Mouse (Mus musculus) layer of hippocampus, adult 8-10 months (tissue): Measurements from ENCODE around the gene Marveld3. TPM values are rescaled to one million over a fixed set of nuclear protein-coding genes. Genes with fewer than 3 reads are reported as not detected.

ENCODE experiments used
- DNase-seq, 2 experiments: peaks; one replicate each; pipeline ENCODE4 v3.0.0; 2022; ENCODE audit warnings: low spot score in 2 of 2
- total RNA-seq, 4 experiments: library from RNA; stranded (reverse); gene quantifications; 2 replicates each; pipeline ENCODE4 v1.2.4; 2022

The Marveld3 gene
- total RNA-seq, 4 experiments from 2014 or later: 0.20 to 0.25 TPM; not detected in 2

DNA sequence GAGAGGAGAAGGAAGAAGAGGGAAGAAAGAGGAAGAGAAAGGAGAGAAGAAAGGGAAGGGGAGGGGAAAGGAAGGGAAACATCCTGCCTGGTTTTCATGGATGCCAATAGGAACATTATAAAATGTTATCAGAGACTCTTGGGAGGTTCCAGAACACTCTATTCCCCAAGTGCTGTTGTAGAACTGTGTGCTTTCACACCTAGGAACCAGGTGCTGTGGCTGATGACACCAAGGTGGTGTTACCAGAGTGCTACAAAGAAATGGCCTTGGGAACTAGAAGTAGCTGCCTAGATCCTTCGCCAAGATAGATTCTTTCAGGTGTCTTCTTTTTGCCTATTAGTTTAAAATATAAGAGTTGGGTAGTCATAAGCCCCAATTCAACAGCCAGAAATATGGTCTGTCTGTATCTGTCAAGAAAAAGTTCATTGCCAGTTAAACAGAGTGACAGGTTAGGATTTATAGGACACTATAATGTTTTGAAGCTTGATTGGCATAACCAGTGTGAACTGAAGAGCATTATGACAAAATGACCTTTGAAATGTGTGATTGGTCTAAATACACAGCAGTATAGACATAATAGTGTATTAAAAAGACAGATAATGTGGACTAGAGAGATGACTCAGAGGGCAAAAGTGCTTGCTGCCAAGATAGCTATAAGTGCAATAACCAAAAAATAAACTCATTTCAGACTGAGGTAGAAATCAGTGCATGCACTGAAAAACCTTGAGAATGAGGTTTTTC lies 56.9 kb downstream of the Marveld3 start:
- DNase-seq: no peak

DNA sequence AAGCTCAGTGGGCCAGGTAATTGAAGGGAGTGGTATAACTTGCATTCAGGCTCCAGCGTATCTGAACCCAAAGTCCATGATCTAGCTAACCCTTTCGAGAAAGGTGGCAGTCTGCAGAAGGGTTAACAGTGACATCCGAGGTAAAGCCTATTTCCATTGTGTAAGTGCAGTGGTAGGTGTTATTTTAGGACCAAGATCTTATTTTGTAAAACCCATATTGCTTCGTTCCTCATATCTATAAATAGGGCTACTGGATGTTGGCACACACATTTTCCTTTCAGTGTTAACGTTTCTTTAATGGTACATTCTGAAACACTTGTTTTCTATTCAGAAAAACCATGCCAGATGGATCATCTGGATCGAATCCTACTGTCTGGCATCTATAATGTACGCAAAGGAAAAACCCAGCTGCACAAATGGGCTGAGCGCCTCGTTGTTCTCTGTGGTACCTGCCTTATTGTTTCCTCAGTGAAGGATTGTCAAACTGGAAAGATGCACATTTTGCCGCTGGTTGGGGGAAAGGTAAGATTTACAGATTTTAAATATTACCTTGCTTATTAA lies 58.0 kb downstream of the Marveld3 start:
- peak; percentile 37 to 44 for DNase-seq

DNA sequence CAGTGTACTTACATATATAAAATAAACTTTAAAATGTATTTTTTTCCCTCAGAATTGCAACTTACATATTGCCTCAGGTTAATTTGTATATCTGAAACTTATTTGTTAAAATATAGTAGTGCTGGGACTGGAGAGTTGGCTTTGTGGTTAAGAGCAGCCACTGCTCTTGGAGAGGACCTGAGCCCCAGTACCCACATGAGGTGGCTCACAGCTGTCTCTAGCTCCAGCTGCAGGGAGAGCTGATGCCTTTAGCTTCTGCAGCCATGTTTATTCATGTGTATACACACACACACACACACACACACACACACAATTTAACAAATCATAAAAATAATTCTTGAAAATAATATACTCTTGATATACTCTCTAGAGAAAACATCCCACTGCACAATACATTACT lies 59.6 kb downstream of the Marveld3 start:
- DNase-seq: no peak

Other genes with a start within 250 kb of the Marveld3 start
- 10 to 100 TPM; 36.2 to 41.0 (median 39.6) TPM for gene Atxn1l, start 224.5 kb downstream of the Marveld3 start, total RNA-seq
- 100 to 1,000 TPM in 1 of 4 experiments, 10 to 100 TPM in 3; 79.6 to 103 (median 87.9) TPM for gene Ap1g1, start 183.6 kb downstream of the Marveld3 start, total RNA-seq
- 10 to 100 TPM; 24.8 to 36.5 (median 31.8) TPM for gene Phlpp2, start 93.7 kb downstream of the Marveld3 start, total RNA-seq
- gene Tat, start 28.2 kb upstream of the Marveld3 start, total RNA-seq: not detected
- gene Chst4, start 77.5 kb upstream of the Marveld3 start, total RNA-seq: under 1 TPM in 2 of 4 experiments, not detected in 2; 0.17 to 0.45 TPM
- 10 to 100 TPM; 27.3 to 34.4 (median 29.6) TPM for gene Zfp612, start 117.5 kb upstream of the Marveld3 start, total RNA-seq
- not detected for gene Gm21964, start 139.0 kb upstream of the Marveld3 start, total RNA-seq
- gene Gm17720, start 140.6 kb upstream of the Marveld3 start, total RNA-seq: not detected
- 10 to 100 TPM; 36.3 to 41.0 (median 38.6) TPM for gene Calb2, start 206.0 kb upstream of the Marveld3 start, total RNA-seq